Mouse (Mus musculus) limb, embryonic 15.5 days (tissue): Measurements from ENCODE around the gene Cxcl14. TPM values are rescaled to one million over a fixed set of nuclear protein-coding genes. Genes with fewer than 3 reads are reported as not detected.

Experiments used
- ATAC-seq: fragments of 200-750 bp; cut with Nextera tagmentation; 2 replicates; pipeline ENCODE4 v1.8.0; 2017; ENCODE audit warnings: low read depth, moderate TSS enrichment; ENCODE audit not compliant: insufficient number of reproducible peaks, low FRiP score, low TSS enrichment
- H3K27ac ChIP-seq: fragments of 300-500 bp; sonication (generic); 2 replicates; pipeline ENCODE4 v1.5.1; 2015; ENCODE audit warnings: moderate library complexity, mild to moderate bottlenecking, inconsistent platforms
- H3K27me3 ChIP-seq: fragments of 300-500 bp; sonication (generic); 2 replicates; pipeline ENCODE4 v1.6.1; 2015; ENCODE audit warnings: inconsistent platforms
- H3K36me3 ChIP-seq: fragments of 300-500 bp; sonication (generic); 2 replicates; pipeline ENCODE4 v1.6.1; 2015; ENCODE audit warnings: inconsistent platforms
- H3K4me1 ChIP-seq: fragments of 300-500 bp; sonication (generic); 2 replicates; pipeline ENCODE4 v1.6.1; 2015; ENCODE audit warnings: inconsistent platforms
- H3K4me2 ChIP-seq: fragments of 300-500 bp; sonication (generic); 2 replicates; pipeline ENCODE4 v1.6.1; 2015; ENCODE audit warnings: mild to moderate bottlenecking, inconsistent platforms
- H3K4me3 ChIP-seq: fragments of 300-500 bp; sonication (generic); 2 replicates; pipeline ENCODE4 v1.5.1; 2015; ENCODE audit warnings: mild to moderate bottlenecking, inconsistent platforms
- H3K9ac ChIP-seq: fragments of 300-500 bp; sonication (generic); 2 replicates; pipeline ENCODE4 v1.6.1; 2015; ENCODE audit warnings: inconsistent platforms
- H3K9me3 ChIP-seq: fragments of 300-500 bp; sonication (generic); 2 replicates; pipeline ENCODE4 v1.6.1; 2016; ENCODE audit warnings: inconsistent platforms
- WGBS: fragments of 180-500 bp; shearing (Covaris S2); methylation state at CpG from one replicate; pipeline ENCODE4 v1.1.7; 2015; 5-methylcytosine and 5-hydroxymethylcytosine counted together
- polyA plus RNA-seq: library from polyadenylated mRNA; unstranded; fragments of >200 nt; fragmentation: Nextera tagmentation; extraction: Ambion mirVana; gene quantifications from 2 replicates; pipeline ENCODE4 v1.2.1, GENCODE M21; 2015

Cxcl14 gene
- polyA plus RNA-seq, 1 experiment from 2014 or later: 644 TPM

- Histone ChIP-seq H3K9me3 (no peaks in the 10 kb centered on the region), H3K27ac (no peak overlapping the region), H3K9ac (no peak overlapping the region), H3K36me3 (no peaks in the 10 kb centered on the region), H3K4me1 (peaks cover 13% of the 10 kb centered on the region), H3K4me3 (no peak overlapping the region), H3K27me3 (peaks cover 92% of the 10 kb centered on the region), H3K4me2 (no peak overlapping the region)
- no peak for ATAC-seq
- 2% methylated on average over 13 of the region's 13 CpGs for WGBS
Measured at GRCm38 (mm10) chr13:56249593-56250341, 46.6 kb downstream of the Cxcl14 start.

- no peak for ATAC-seq
- peaks cover 25% of the 10 kb centered on the region for H3K27me3 ChIP-seq
- H3K27ac ChIP-seq: no peak overlapping the region
- H3K4me2 ChIP-seq: no peak overlapping the region
- 81% methylated on average over 5 of the region's 5 CpGs for WGBS
- H3K4me1 ChIP-seq: no peaks in the 10 kb centered on the region
- no peaks in the 10 kb centered on the region for H3K9me3 ChIP-seq
- no peak overlapping the region for H3K9ac ChIP-seq
- no peaks in the 10 kb centered on the region for H3K36me3 ChIP-seq
- H3K4me3 ChIP-seq: no peak overlapping the region
Measured at GRCm38 (mm10) chr13:56243104-56243503, 53.2 kb downstream of the Cxcl14 start.

- Histone ChIP-seq H3K27me3 (peaks cover 4% of the 10 kb centered on the region; the same call in 1 of the 2 replicates), H3K9ac (no peak overlapping the region), H3K27ac (no peak overlapping the region), H3K9me3 (no peaks in the 10 kb centered on the region), H3K4me3 (no peak overlapping the region), H3K4me2 (no peak overlapping the region), H3K4me1 (no peaks in the 10 kb centered on the region), H3K36me3 (no peaks in the 10 kb centered on the region)
- 50% methylated on average over 16 of the region's 16 CpGs for WGBS
- ATAC-seq: no peak
Measured at GRCm38 (mm10) chr13:56240012-56240770, 56.2 kb downstream of the Cxcl14 start.

Other genes starting within 250 kb of the Cxcl14 start
- 242 and 272 TPM in 2 replicates for gene H2afy, start 160.2 kb downstream of the Cxcl14 start, polyA plus RNA-seq
- 3.2 and 3.8 TPM in 2 replicates for gene Tifab, start 117.7 kb downstream of the Cxcl14 start, polyA plus RNA-seq
- gene Neurog1, start 44.4 kb downstream of the Cxcl14 start, polyA plus RNA-seq: not detected in 2 replicates
- 0.10 and 0.19 TPM in 2 replicates for gene Gm3045, start 130.0 kb upstream of the Cxcl14 start, polyA plus RNA-seq
- gene Slc25a48, start 141.8 kb upstream of the Cxcl14 start, polyA plus RNA-seq: 2.1 and 2.4 TPM in 2 replicates
- not detected in 2 replicates for gene Il9, start 185.7 kb upstream of the Cxcl14 start, polyA plus RNA-seq
- gene Fbxl21, start 225.9 kb upstream of the Cxcl14 start, polyA plus RNA-seq: 1.1 and 1.7 TPM in 2 replicates